Mouse (Mus musculus): ENCODE measurements around the gene Atp6v0b. TPM values are rescaled to one million over a fixed set of nuclear protein-coding genes. Genes with fewer than 3 reads are reported as not detected.

The Atp6v0b gene
- polyA plus RNA-seq, 1 experiment from 2014 or later = 184 TPM

DNA sequence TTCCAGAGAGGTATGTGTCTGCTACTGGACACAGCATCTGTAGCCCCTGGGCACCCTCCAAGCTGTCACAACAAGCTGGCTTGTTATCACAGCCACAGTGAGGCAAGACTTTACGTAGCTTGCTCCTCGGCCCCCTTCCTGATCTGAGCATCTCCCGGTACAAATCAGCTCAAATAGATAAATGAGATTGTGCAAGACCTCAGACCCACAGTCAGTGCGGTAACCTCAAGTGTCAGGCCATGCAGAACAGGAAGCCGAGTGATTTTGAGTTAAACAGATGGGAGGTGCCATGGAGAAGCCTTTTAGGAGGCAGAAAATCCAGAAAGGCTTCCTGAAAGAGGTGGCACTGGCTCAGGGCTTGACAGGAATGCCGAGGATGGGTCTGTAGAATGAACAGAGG lies 20.1 kb downstream of the Atp6v0b start:
- Histone ChIP-seq H3K4me1 (peaks cover 17% of the 10 kb centered on the region), H3K4me2 (replicated peaks) (no peak overlapping the region), H3K36me3 (peaks cover 22% of the 10 kb centered on the region), H3K4me3 (no peak overlapping the region), H3K9me3 (no peaks in the 10 kb centered on the region), H3K9ac (no peak overlapping the region), H3K27ac (no peak overlapping the region), H3K27me3 (no peaks in the 10 kb centered on the region)
- 81% methylated on average over 6 of the region's 6 CpGs for WGBS
- no peak for ATAC-seq (ENCODE audit: low FRiP score, low read depth)

DNA sequence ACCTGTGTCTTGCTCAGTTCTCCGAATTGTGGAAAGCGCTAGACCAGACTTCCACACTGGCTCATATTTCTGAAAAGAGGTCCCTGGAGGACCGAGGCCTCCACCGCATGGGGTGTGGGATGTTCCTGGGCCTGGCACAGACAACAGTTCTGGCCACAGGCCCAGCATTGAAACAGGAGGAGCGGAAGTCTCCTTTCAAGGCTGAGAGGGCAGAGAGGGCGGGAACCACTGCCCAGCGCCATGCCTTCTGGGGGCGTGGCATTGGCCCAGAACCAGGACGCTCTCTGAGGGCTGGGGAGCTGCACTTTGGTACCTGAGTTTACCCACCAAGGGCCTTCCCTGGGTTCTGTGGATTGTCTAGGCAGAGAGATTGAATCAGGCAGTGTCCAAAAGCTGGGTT lies 21.1 kb downstream of the Atp6v0b start:
- H3K27me3 ChIP-seq = no peaks in the 10 kb centered on the region
- H3K4me1 ChIP-seq = peaks cover 13% of the 10 kb centered on the region
- H3K4me3 ChIP-seq = no peak overlapping the region
- no peak overlapping the region for H3K9ac ChIP-seq
- no peaks in the 10 kb centered on the region for H3K9me3 ChIP-seq
- 53% methylated on average over 9 of the region's 9 CpGs for WGBS
- H3K36me3 ChIP-seq = peaks cover 22% of the 10 kb centered on the region
- no peak overlapping the region; the same call in 1 of the 2 replicates for H3K27ac ChIP-seq
- peak; percentile 17; the same call in 1 of the 2 replicates for ATAC-seq (ENCODE audit: low FRiP score, low read depth)
- H3K4me2 ChIP-seq (replicated peaks) = no peak overlapping the region

DNA sequence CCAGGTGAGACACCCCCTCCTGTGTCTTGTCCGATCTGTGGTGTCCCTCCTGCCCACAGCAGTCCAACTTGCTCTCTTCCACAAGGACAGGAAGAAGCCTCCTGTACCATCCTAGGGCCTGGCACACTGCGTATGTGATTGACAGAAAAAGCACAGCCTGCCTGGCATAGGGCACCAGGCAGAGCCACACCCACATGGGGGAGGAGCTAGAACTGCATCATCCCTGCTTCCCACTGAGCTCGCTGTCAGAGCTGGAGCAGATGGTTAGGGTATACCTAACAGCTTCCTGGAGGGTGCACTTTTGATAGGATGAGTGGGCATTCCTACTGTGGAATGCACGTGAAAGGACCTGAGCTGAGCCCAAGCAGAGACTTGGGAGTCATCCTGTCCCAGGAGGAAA lies 24.3 kb downstream of the Atp6v0b start:
- no peaks in the 10 kb centered on the region for H3K9me3 ChIP-seq
- H3K4me3 ChIP-seq = no peak overlapping the region
- H3K36me3 ChIP-seq = peaks cover 24% of the 10 kb centered on the region
- no peak overlapping the region for H3K27ac ChIP-seq
- H3K4me1 ChIP-seq = peaks cover 9% of the 10 kb centered on the region
- WGBS = 37% methylated on average over 4 of the region's 4 CpGs
- no peak overlapping the region for H3K9ac ChIP-seq
- ATAC-seq (ENCODE audit: low FRiP score, low read depth) = no peak
- H3K27me3 ChIP-seq = no peaks in the 10 kb centered on the region
- H3K4me2 ChIP-seq (replicated peaks) = no peak overlapping the region

DNA sequence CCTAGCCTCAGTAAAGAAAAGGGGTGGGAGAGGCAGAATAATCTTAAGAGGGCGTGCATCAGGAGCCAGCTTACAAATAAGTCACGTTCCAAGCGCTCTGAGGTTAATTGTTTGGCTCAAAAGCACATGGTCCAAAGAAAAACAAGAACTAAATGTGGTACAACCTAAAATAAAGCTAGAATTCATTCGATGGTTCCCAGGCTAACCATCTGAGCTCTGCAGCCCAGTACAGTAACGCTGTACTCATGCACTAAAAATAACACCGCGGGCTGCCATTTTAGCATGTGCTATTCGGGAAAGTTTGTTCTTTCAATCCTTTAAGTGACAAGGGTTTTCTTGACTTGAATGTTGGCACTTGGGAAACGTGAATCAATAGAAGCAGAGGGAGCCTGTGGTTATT lies 26.6 kb downstream of the Atp6v0b start:
- Histone ChIP-seq H3K36me3 (peaks cover 45% of the 10 kb centered on the region), H3K9ac (no peak overlapping the region), H3K4me2 (replicated peaks) (no peak overlapping the region), H3K27me3 (no peaks in the 10 kb centered on the region), H3K4me1 (peaks cover 3% of the 10 kb centered on the region), H3K9me3 (no peaks in the 10 kb centered on the region), H3K27ac (no peak overlapping the region), H3K4me3 (no peak overlapping the region)
- whole genome bisulfite sequencing = 86% methylated on average over 9 of the region's 9 CpGs
- no peak for ATAC-seq (ENCODE audit: low FRiP score, low read depth)

DNA sequence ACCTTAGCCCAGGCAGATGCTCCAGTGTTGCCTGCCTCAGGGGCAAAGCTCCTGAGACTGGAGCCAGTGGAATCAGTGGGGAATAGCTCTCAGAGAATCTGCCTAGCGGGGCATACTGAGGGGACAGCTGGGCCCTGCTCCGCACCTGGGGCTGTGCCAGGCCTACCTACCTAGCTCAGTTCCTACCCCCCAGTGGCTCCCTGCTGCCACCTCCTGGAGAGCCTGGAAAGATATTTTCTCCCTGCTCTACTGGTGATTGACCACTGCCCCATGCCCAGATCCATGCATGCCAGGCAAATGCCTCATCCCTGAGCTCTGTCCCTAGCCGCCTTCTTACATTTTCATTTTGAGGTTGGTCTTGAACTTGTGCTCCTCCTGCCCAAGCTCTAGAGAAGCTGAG lies 28.3 kb downstream of the Atp6v0b start:
- 62% methylated on average over 3 of the region's 3 CpGs for WGBS
- H3K27me3 ChIP-seq = no peaks in the 10 kb centered on the region
- no peak overlapping the region for H3K27ac ChIP-seq
- no peak overlapping the region for H3K4me2 ChIP-seq (replicated peaks)
- ATAC-seq (ENCODE audit: low FRiP score, low read depth) = 0 out of 2 replicates have a peak, but pooled peaks have one; percentile 37
- no peaks in the 10 kb centered on the region for H3K9me3 ChIP-seq
- H3K4me3 ChIP-seq = no peak overlapping the region
- peaks cover 10% of the 10 kb centered on the region for H3K4me1 ChIP-seq
- no peak overlapping the region for H3K9ac ChIP-seq
- peaks cover 33% of the 10 kb centered on the region for H3K36me3 ChIP-seq

DNA sequence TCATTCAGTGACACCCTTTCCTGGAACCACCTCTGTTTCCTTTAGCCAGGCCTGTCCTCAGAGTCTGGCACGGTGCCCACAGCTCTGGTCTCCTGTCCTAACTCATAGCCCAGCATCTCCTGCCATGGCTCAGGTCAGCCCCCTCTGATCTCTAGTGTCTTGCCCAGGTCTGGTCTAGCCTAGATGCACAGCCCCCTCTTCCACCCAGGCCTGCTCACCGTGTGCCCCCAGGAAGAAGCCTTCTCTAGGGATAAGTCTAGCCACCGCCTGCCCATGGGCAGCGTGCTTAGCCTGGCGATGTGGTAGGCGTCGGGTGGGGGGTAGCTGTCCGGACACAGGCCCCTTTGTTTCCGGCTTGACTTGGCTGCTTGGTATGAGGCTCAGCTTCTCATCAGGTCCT lies 32.0 kb downstream of the Atp6v0b start:
- peaks cover 10% of the 10 kb centered on the region for H3K4me1 ChIP-seq
- H3K9me3 ChIP-seq = no peaks in the 10 kb centered on the region
- no peaks in the 10 kb centered on the region for H3K27me3 ChIP-seq
- no peak for ATAC-seq (ENCODE audit: low FRiP score, low read depth)
- peaks cover 32% of the 10 kb centered on the region for H3K36me3 ChIP-seq
- no peak overlapping the region for H3K4me3 ChIP-seq
- no peak overlapping the region for H3K4me2 ChIP-seq (replicated peaks)
- 72% methylated on average over 9 of the region's 9 CpGs for WGBS
- H3K9ac ChIP-seq = no peak overlapping the region
- H3K27ac ChIP-seq = no peak overlapping the region

DNA sequence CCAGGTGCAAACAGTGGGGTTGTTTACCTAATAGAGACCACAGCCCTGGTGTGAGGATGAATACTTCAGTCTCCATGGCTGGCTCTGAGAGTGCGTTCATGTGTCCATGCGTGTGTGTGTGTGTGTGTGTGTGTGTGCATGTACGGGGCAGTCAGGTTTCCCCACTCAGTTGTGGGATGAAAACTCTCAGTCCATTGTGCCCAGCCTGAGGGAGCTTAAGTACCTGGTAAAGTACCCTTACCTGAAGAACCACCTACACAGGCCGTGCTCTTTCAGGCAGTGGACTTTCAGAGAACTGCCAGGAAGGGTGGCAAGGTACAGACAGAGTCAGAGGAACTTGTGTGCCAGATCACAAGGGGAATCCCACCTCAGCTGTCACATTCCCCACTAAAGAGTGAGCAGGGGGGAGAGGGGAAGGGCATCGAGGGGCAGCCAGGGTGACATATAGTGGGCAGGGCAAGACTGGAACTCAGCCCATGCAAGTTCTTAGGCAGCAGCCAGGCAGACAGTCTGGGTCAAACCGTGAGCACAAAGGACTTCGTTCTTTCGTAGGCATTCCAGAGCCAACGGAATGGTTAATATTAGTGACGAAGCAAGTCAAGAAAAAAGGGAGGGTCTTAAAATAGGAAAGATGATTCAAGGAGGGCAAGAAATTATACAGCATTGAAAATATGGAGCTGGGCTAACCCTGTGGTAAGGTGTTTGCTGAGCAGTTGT lies 34.8 kb downstream of the Atp6v0b start:
- Histone ChIP-seq H3K4me3 (no peak overlapping the region), H3K36me3 (peaks cover 22% of the 10 kb centered on the region), H3K9ac (no peak overlapping the region), H3K4me1 (peaks cover 12% of the 10 kb centered on the region), H3K4me2 (replicated peaks) (no peak overlapping the region), H3K9me3 (no peaks in the 10 kb centered on the region), H3K27ac (no peak overlapping the region), H3K27me3 (no peaks in the 10 kb centered on the region)
- ATAC-seq (ENCODE audit: low FRiP score, low read depth) = no peak
- 87% methylated on average over 10 of the region's 10 CpGs for WGBS

DNA sequence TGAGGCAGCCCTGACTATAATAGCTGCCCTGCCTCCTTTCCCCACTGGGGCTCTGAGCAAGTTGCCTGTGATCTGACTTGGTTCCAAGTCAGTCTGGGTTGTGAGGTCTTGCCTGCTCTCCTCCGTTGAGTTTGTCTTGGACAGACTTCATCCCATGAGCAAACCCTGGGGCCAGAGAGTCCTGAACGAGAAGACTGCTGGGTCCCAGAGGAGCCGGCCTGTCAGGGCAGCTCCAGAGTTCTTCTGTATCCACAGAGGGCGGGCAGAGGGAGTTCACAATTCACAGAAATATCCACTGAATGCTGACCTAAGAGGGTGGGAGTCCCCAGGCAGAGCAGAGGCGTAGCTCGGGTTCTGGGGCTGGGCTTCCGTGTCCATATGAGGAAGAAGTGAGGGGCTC lies 36.3 kb downstream of the Atp6v0b start:
- no peak overlapping the region for H3K9ac ChIP-seq
- peaks cover 20% of the 10 kb centered on the region for H3K4me1 ChIP-seq
- no peak for ATAC-seq (ENCODE audit: low FRiP score, low read depth)
- H3K4me3 ChIP-seq = no peak overlapping the region
- no peaks in the 10 kb centered on the region for H3K27me3 ChIP-seq
- H3K27ac ChIP-seq = no peak overlapping the region
- WGBS = 79% methylated on average over 7 of the region's 7 CpGs
- peaks cover 15% of the 10 kb centered on the region for H3K36me3 ChIP-seq
- no peak overlapping the region for H3K4me2 ChIP-seq (replicated peaks)
- H3K9me3 ChIP-seq = no peaks in the 10 kb centered on the region

DNA sequence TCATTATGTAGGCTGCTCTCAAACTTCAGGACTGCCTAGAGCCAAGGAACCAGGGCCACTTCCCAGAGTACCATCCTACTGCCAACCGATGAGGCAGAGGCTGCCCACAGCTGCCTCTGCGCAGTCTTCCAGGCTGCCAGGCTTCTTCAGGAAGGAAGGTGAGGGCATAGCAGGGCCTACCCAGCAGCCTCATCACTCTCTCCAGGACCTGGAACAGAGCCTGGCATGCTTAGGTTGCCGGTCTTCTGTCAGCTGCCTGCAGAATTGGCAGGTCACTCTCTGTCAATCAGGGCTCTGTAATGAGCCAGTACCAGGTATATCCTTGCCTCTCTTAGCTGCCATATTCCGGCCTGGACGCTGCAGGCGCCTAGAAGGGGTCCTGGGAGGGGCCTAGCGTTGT lies 37.0 kb downstream of the Atp6v0b start:
- no peaks in the 10 kb centered on the region for H3K27me3 ChIP-seq
- WGBS = 81% methylated on average over 7 of the region's 7 CpGs
- peaks cover 13% of the 10 kb centered on the region for H3K4me1 ChIP-seq
- H3K4me2 ChIP-seq (replicated peaks) = no peak overlapping the region
- H3K36me3 ChIP-seq = peaks cover 20% of the 10 kb centered on the region
- no peak overlapping the region for H3K27ac ChIP-seq
- H3K9ac ChIP-seq = no peak overlapping the region
- no peak for ATAC-seq (ENCODE audit: low FRiP score, low read depth)
- no peaks in the 10 kb centered on the region for H3K9me3 ChIP-seq
- no peak overlapping the region for H3K4me3 ChIP-seq

DNA sequence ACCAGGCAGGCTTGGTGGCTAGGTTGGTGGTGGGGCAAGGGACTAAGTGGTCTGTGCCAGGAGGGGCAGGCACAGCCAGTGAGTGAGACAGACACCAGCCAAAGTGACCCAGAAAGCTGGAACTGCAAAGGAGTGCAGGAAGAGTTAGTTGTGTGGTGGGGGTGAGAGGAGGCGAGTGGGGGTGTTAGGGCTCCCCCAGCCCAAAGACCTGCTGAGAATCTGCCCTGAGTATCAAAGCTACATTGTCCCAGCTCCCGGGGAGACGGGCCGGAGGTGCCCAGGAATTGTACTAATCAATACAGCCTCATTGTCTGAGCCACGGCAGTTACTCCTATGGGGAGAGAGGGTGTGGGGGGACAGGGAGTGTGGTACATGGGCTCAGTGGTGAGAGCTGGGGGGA lies 37.6 kb downstream of the Atp6v0b start:
- H3K9me3 ChIP-seq = no peaks in the 10 kb centered on the region
- no peak for ATAC-seq (ENCODE audit: low FRiP score, low read depth)
- peaks cover 27% of the 10 kb centered on the region for H3K36me3 ChIP-seq
- WGBS = 83% methylated on average over 5 of the region's 5 CpGs
- no peak overlapping the region for H3K4me3 ChIP-seq
- no peak overlapping the region for H3K27ac ChIP-seq
- H3K27me3 ChIP-seq = no peaks in the 10 kb centered on the region
- H3K9ac ChIP-seq = no peak overlapping the region
- peaks cover 9% of the 10 kb centered on the region for H3K4me1 ChIP-seq
- no peak overlapping the region for H3K4me2 ChIP-seq (replicated peaks)

DNA sequence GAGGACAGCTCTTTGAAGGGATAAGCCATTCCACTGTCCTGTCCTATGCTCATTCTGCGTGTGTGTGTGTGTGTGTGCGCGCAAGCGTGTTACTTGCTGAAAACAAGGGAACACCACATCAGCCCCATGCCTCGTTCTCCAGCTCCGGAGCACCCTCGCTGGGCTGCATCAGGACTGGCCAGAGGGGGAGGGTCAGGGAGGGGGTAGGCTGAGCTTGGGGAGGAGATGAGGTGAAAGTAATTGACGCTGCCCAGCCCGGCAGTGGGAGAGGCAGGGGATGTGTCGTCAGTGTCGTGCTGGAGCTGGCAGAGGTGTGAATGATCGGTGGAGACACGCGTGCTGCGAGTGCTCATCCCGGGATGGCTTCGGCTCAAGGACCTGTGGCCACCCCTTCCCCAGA lies 38.1 kb downstream of the Atp6v0b start:
- Histone ChIP-seq H3K27me3 (no peaks in the 10 kb centered on the region), H3K4me2 (replicated peaks) (no peak overlapping the region), H3K4me3 (no peak overlapping the region), H3K4me1 (peaks cover 9% of the 10 kb centered on the region), H3K9me3 (no peaks in the 10 kb centered on the region), H3K27ac (no peak overlapping the region), H3K36me3 (peaks cover 31% of the 10 kb centered on the region), H3K9ac (no peak overlapping the region)
- no peak for ATAC-seq (ENCODE audit: low FRiP score, low read depth)
- WGBS = 57% methylated on average over 17 of the region's 17 CpGs

DNA sequence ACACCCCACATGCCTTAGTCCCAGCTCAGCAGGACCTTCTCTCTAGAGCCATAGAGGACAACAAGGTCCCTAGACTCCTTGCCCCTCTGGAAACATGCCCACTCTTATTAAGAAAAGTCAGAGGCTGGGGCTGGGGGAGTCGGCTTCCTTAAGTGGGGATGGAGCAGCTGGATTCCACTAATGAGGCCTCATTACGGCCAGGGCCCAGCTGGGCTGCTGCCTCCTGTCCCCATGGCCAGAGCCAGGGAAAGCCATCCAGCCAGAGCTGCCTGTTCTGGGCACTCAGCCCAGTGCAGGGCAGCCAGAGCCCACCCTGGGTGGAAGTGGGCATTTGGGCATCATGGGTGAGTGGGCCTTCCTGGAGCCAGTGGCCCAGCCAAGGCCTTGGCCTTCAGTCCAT lies 40.1 kb downstream of the Atp6v0b start:
- 18% methylated on average over 2 of the region's 2 CpGs for WGBS
- Histone ChIP-seq H3K4me2 (replicated peaks) (no peak overlapping the region), H3K27ac (peak overlapping the region; percentile 55; the same call in 1 of the 2 replicates), H3K9ac (0 out of 2 replicates have a peak overlapping the region, but pooled peaks have one; percentile 31), H3K36me3 (peaks cover 44% of the 10 kb centered on the region), H3K9me3 (no peaks in the 10 kb centered on the region), H3K4me1 (peaks cover 9% of the 10 kb centered on the region), H3K27me3 (no peaks in the 10 kb centered on the region), H3K4me3 (no peak overlapping the region)
- ATAC-seq (ENCODE audit: low FRiP score, low read depth) = no peak

DNA sequence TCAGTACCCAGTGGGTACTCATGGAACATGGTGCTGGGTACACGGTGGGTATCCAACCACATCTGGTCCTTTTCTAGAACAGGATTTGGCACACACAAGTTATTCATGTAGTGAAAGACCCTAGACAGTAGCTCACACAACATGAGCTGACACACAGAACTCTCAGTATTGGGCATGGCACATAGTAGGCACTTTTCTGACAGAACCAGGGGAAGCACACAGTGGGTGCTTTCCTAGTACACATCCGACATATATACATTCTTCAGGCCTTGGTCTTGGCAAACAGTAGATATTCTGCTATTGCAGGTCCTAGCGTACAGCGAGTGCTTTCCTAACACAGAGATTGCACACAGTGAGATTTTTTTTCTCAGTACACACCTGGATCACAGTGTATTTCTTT lies 40.9 kb downstream of the Atp6v0b start:
- Histone ChIP-seq H3K9ac (no peak overlapping the region), H3K36me3 (peaks cover 44% of the 10 kb centered on the region), H3K4me2 (replicated peaks) (no peak overlapping the region), H3K9me3 (no peaks in the 10 kb centered on the region), H3K27me3 (no peaks in the 10 kb centered on the region), H3K4me1 (peaks cover 16% of the 10 kb centered on the region), H3K27ac (no peak overlapping the region), H3K4me3 (no peak overlapping the region)
- 93% methylated on average over 4 of the region's 4 CpGs for WGBS
- ATAC-seq (ENCODE audit: low FRiP score, low read depth) = no peak
